In the genomic region with DNA sequence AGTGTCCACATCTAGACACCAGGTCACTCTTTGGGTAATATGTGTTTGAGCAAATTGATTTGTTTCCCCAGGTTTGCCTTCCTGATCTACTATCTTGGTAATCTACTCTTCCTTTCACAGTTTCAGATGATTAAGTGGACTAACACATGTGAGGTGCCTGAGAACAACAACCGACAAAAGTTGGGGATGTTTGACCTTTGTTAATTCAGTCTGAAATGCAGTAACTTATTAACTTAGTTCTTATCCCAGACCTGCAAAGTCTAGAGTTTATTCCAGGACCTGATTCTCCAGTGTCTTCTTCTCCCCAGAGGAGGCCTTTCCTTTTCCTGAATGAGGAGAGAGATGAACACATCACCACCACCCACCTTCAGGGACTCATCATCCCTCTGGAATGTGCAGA, we compare ENCODE assay signal across 22 mouse cellular contexts.
"Had no signal": no experiment of that assay in that cellular context is flagged by ENCODE, and none has a peak within 500 bp of the region (broad histone marks: within the 10 kb centered on the region; RNA-seq: fewer than 3 reads in every experiment).

No protein-coding gene starts in this region.

- H3K4me3 ChIP-seq: heart, adult 2 months; heart, embryonic 13.5 days; heart, embryonic 15.5 days; hindbrain, embryonic 13.5 days; hindbrain, embryonic 15.5 days; limb, embryonic 13.5 days; limb, embryonic 15.5 days had no signal

- DNase-seq: forebrain, postnatal 0 days; gastrocnemius, postnatal 14 days; gastrocnemius, postnatal 36 days; heart, adult 11 months; heart, adult 2 months; heart, postnatal 14 days; heart, postnatal 36 days; kidney, postnatal 14 days; layer of hippocampus, adult 9-11 months; layer of hippocampus, postnatal 36 days; left cerebral cortex, postnatal 4 days; lung, adult 18-20 months had no signal

- H3K9me3 ChIP-seq: heart, embryonic 13.5 days; heart, embryonic 15.5 days; hindbrain, embryonic 13.5 days; hindbrain, embryonic 15.5 days; limb, embryonic 13.5 days; limb, embryonic 15.5 days had no signal

- H3K27me3 ChIP-seq: heart, embryonic 13.5 days; heart, embryonic 15.5 days; hindbrain, embryonic 13.5 days; hindbrain, embryonic 15.5 days; limb, embryonic 13.5 days; limb, embryonic 15.5 days had no signal

- H3K36me3 ChIP-seq: heart, embryonic 13.5 days; heart, embryonic 15.5 days; hindbrain, embryonic 13.5 days; hindbrain, embryonic 15.5 days; limb, embryonic 13.5 days; limb, embryonic 15.5 days had no signal

- H3K4me2 ChIP-seq: heart, embryonic 11.5 days; heart, embryonic 13.5 days; heart, embryonic 15.5 days; hindbrain, embryonic 13.5 days; hindbrain, embryonic 15.5 days; limb, embryonic 13.5 days; limb, embryonic 15.5 days; liver, embryonic 11.5 days had no signal

- ATAC-seq: forebrain, postnatal 0 days; hindbrain, postnatal 0 days had no signal

- H3K4me1 ChIP-seq: heart, embryonic 15.5 days; hindbrain, embryonic 13.5 days; hindbrain, embryonic 15.5 days; limb, embryonic 13.5 days had no signal

- H3K9ac ChIP-seq: forebrain, postnatal 0 days; heart, embryonic 13.5 days; heart, embryonic 15.5 days; hindbrain, embryonic 13.5 days; hindbrain, embryonic 15.5 days; limb, embryonic 13.5 days; limb, embryonic 15.5 days; liver, embryonic 14.5 days had no signal

- H3K27ac ChIP-seq: heart, adult 2 months; heart, embryonic 13.5 days; heart, embryonic 15.5 days; hindbrain, embryonic 13.5 days; hindbrain, embryonic 15.5 days; hindbrain, postnatal 0 days; limb, embryonic 13.5 days; limb, embryonic 15.5 days; liver, embryonic 14.5 days had no signal
